In genomic region chr4:48760625-48761024, GRCm38 (mm10) we compare ENCODE assay signal across 19 mouse cellular contexts.
"Had no signal": no experiment of that assay in that cellular context is flagged by ENCODE, and none has a peak within 500 bp of the region (broad histone marks: within the 10 kb centered on the region; RNA-seq: fewer than 3 reads in every experiment).

No protein-coding gene starts in this region.

- ATAC-seq: liver, postnatal 0 days; lung, postnatal 0 days; midbrain, embryonic 13.5 days; midbrain, embryonic 15.5 days had no signal

- H3K4me3 ChIP-seq: liver, embryonic 15.5 days; lung, embryonic 15.5 days; megakaryocyte, embryonic 14.5 days; midbrain, embryonic 13.5 days; midbrain, embryonic 15.5 days; neural tube, embryonic 12.5 days had no signal

- DNase-seq: liver, postnatal 0 days; lung, adult 2 months; lung, postnatal 14 days; lung, postnatal 36 days; retina, postnatal 1 day; right cerebral cortex, postnatal 25 days; right cerebral cortex, postnatal 4 days; spleen, adult 18-20 months; thymus, adult 18-20 months; thymus, postnatal 14 days; thymus, postnatal 36 days had no signal

- H3K27ac ChIP-seq: liver, embryonic 15.5 days; lung, embryonic 15.5 days; macrophage; midbrain, embryonic 13.5 days; midbrain, embryonic 15.5 days; neural tube, embryonic 12.5 days had no signal
